Mouse (Mus musculus) lung, adult 2 months (tissue): ENCODE data around the gene 4930442H23Rik.

Experiments
- CTCF ChIP-seq: fragments of 200-500 bp; IDR thresholded peaks from 2 replicates; pipeline ENCODE4 v1.5.1; 2011; ENCODE audit warnings: mild to moderate bottlenecking, low read length, control low read depth; ENCODE audit not compliant: insufficient read depth
- POLR2A ChIP-seq: fragments of 200-500 bp; IDR thresholded peaks from 2 replicates; pipeline ENCODE4 v1.6.1; 2011; ENCODE audit warnings: low read depth, mild to moderate bottlenecking, control low read depth, low read length, borderline replicate concordance; ENCODE audit errors: extremely low read depth

- TF ChIP-seq POLR2A, result peak; percentile 88; the same call in 1 of the 2 replicates
- no peak for TF ChIP-seq CTCF
Measured at GRCm38 (mm10) chr10:81192270-81192967, 8.8 kb upstream of the 4930442H23Rik start.
